Comparison of ENCODE assay signal across 7 mouse cellular contexts in genomic region chr9:56636214-56636613, GRCm38 (mm10).
DNase-seq lines count a peak whose midpoint lies in the region; ATAC-seq lines count a peak whose summit lies in the region.

No protein-coding gene starts in this region.

- DNase-seq in adrenal gland, postnatal 14 days = peak; percentile 94
- peak; percentile 92 for DNase-seq in embryonic facial prominence, embryonic 10.5 days (ENCODE audit: low spot score)
- peak; percentile 98 for DNase-seq in heart, adult 11 months
- peak; percentile 85 for DNase-seq in kidney, adult 18-20 months
- peak; percentile 94 for DNase-seq in limb, embryonic 10.5 days (ENCODE audit: low spot score)
- peak; percentile 97 for DNase-seq in midbrain, embryonic 14.5 days
- DNase-seq in spleen, adult 12 weeks (ENCODE audit: low spot score) = peak; percentile 52

- no peaks in the 10 kb centered on the region for H3K9me3 ChIP-seq in embryonic facial prominence, embryonic 10.5 days
- no peaks in the 10 kb centered on the region for H3K9me3 ChIP-seq in limb, embryonic 10.5 days (replicated peaks)
- no peaks in the 10 kb centered on the region for H3K9me3 ChIP-seq in midbrain, embryonic 14.5 days (ENCODE audit: control insufficient read depth, low read length)

- H3K27ac ChIP-seq in embryonic facial prominence, embryonic 10.5 days (replicated peaks) = peak overlapping the region; percentile 82
- H3K27ac ChIP-seq in limb, embryonic 10.5 days = peak overlapping the region; percentile 86; the same call in 1 of the 2 replicates
- peak overlapping the region; percentile 95 for H3K27ac ChIP-seq in midbrain, embryonic 14.5 days (replicated peaks; ENCODE audit: low read depth, low read length)

- ATAC-seq in midbrain, embryonic 14.5 days (ENCODE audit: low FRiP score, low TSS enrichment) = peak; percentile 74

- no peaks in the 10 kb centered on the region for H3K36me3 ChIP-seq in embryonic facial prominence, embryonic 10.5 days (replicated peaks)
- no peaks in the 10 kb centered on the region for H3K36me3 ChIP-seq in limb, embryonic 10.5 days
- H3K36me3 ChIP-seq in midbrain, embryonic 14.5 days (ENCODE audit: control insufficient read depth, insufficient read depth, low read length) = no peaks in the 10 kb centered on the region

- H3K27me3 ChIP-seq in embryonic facial prominence, embryonic 10.5 days (replicated peaks; ENCODE audit: low read depth, poor library complexity, severe bottlenecking) = peaks cover 83% of the 10 kb centered on the region
- peaks cover 98% of the 10 kb centered on the region for H3K27me3 ChIP-seq in limb, embryonic 10.5 days (ENCODE audit: low read depth, poor library complexity, severe bottlenecking)
- H3K27me3 ChIP-seq in midbrain, embryonic 14.5 days (ENCODE audit: control insufficient read depth, insufficient read depth, low read length) = peaks cover 13% of the 10 kb centered on the region

- peak overlapping the region; percentile 80 for H3K4me2 ChIP-seq in midbrain, embryonic 14.5 days (ENCODE audit: low read length)

- WGBS in embryonic facial prominence, embryonic 10.5 days = 0% methylated on average over 10 of the region's 10 CpGs
- WGBS in limb, embryonic 10.5 days = 0% methylated on average over 10 of the region's 10 CpGs
- 0% methylated on average over 10 of the region's 10 CpGs for WGBS in midbrain, embryonic 14.5 days

- peak overlapping the region; percentile 79 for H3K4me3 ChIP-seq in embryonic facial prominence, embryonic 10.5 days
- H3K4me3 ChIP-seq in limb, embryonic 10.5 days = peak overlapping the region; percentile 68
- H3K4me3 ChIP-seq in midbrain, embryonic 14.5 days (replicated peaks; ENCODE audit: low read depth, low read length) = peak overlapping the region; percentile 91

- H3K4me1 ChIP-seq in embryonic facial prominence, embryonic 10.5 days = peaks cover 41% of the 10 kb centered on the region
- peaks cover 54% of the 10 kb centered on the region for H3K4me1 ChIP-seq in limb, embryonic 10.5 days
- H3K4me1 ChIP-seq in midbrain, embryonic 14.5 days (ENCODE audit: control insufficient read depth, insufficient read depth, low read length) = peaks cover 20% of the 10 kb centered on the region; the same call in 1 of the 2 replicates

- H3K9ac ChIP-seq in midbrain, embryonic 14.5 days (replicated peaks; ENCODE audit: low read length) = peak overlapping the region; percentile 97

Comparison
In these comparisons a context has a peak if more than half of its experiments do, and no peak if none do; other contexts are left out.
1. Peak in every context shown above with its lines: DNase-seq, ATAC-seq, H3K4me3 ChIP-seq and H3K27ac ChIP-seq.